Mouse (Mus musculus) intestine, embryonic 15.5 days (tissue): ENCODE data around the gene Boc. TPM values are rescaled to one million over a fixed set of nuclear protein-coding genes. Genes with fewer than 3 reads are reported as not detected.

Experiments
- ATAC-seq: fragments of 200-750 bp; cut with Nextera tagmentation; 2 replicates; pipeline ENCODE4 v1.8.0; 2017; ENCODE audit warnings: moderate TSS enrichment, moderate library complexity
- H3K27ac ChIP-seq: fragments of 300-500 bp; sonication (generic); 2 replicates; pipeline ENCODE4 v1.5.1; 2015; ENCODE audit warnings: mild to moderate bottlenecking, inconsistent platforms
- H3K27me3 ChIP-seq: fragments of 300-500 bp; sonication (generic); replicated peaks from 2 replicates; pipeline ENCODE4 v1.6.1; 2015; ENCODE audit warnings: inconsistent platforms
- H3K36me3 ChIP-seq: fragments of 300-500 bp; sonication (generic); 2 replicates; pipeline ENCODE4 v1.6.1; 2015; ENCODE audit warnings: inconsistent platforms
- H3K4me1 ChIP-seq: fragments of 300-500 bp; sonication (generic); replicated peaks from 2 replicates; pipeline ENCODE4 v1.6.1; 2015; ENCODE audit warnings: inconsistent platforms
- H3K4me2 ChIP-seq: fragments of 300-500 bp; sonication (generic); replicated peaks from 2 replicates; pipeline ENCODE4 v1.6.1; 2015; ENCODE audit warnings: mild to moderate bottlenecking, inconsistent platforms
- H3K4me3 ChIP-seq: fragments of 300-500 bp; sonication (generic); replicated peaks from 2 replicates; pipeline ENCODE4 v1.5.1; 2015; ENCODE audit warnings: inconsistent platforms
- H3K9ac ChIP-seq: fragments of 300-500 bp; sonication (generic); 2 replicates; pipeline ENCODE4 v1.6.1; 2015; ENCODE audit warnings: inconsistent platforms
- H3K9me3 ChIP-seq: fragments of 300-500 bp; sonication (generic); 2 replicates; pipeline ENCODE4 v1.6.1; 2016; ENCODE audit warnings: inconsistent platforms
- WGBS: fragments of 180-500 bp; shearing (Covaris S2); methylation state at CpG from one replicate; pipeline ENCODE4 v1.1.7; 2015; 5-methylcytosine and 5-hydroxymethylcytosine counted together
- polyA plus RNA-seq: library from polyadenylated mRNA; unstranded; fragments of >200 nt; fragmentation: Nextera tagmentation; extraction: Ambion mirVana; gene quantifications from 2 replicates; pipeline ENCODE4 v1.2.1, GENCODE M21; 2015

The Boc gene
- polyA plus RNA-seq, 1 experiment from 2014 or later = 10.3 TPM

DNA sequence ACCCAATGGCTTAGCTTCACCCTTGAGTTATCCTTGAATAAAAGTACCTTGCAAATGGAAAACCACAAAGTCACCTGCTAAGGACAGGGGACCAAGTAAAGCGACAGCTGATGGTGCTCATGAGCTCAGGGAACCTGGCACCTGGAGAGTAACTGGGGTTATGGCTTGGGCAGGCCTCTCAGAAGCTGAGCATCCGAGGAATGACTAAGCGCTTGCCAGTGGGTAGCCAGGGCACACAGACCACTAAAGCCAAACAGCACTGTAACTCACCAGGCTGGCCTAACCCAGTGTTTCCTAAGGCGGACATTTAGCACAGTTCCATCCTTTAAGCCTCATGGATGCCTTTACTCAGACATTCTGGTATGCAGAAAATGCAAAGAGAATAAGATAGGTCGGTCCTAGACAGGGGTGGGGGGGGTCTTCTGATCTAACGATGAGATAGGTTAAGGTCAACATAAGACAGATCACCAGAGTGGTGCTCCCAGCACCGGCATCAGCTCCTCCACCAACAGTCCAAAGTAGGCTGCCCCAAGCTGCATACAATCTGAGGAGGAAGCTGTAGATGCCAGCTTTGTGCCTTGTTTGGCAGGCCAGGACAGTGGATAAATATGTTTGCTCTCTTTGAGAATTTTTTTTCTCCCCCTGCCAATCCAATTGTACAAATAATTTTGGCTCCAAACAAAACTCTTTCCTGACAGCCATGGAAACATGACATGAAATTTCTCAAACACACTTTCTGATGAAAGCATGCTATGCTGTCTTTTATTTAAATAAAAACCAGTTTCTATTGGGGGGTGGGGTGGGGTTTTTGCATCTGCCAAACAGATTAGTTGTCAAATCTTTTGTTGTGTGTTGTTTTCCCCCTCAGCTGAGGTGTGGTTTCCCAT is 49.0 kb downstream of the Boc start:
- Histone ChIP-seq H3K4me1 (0 out of 2 replicates have a peak, but pooled peaks cover 4% of the 10 kb centered on the region), H3K4me3 (no peak overlapping the region), H3K9ac (no peak overlapping the region), H3K4me2 (no peak overlapping the region), H3K36me3 (no peaks in the 10 kb centered on the region), H3K27ac (no peak overlapping the region), H3K9me3 (no peaks in the 10 kb centered on the region), H3K27me3 (no peaks in the 10 kb centered on the region)
- 62% methylated on average over 7 of the region's 7 CpGs for whole genome bisulfite sequencing
- ATAC-seq = no peak

- Histone ChIP-seq H3K36me3 (no peaks in the 10 kb centered on the region), H3K4me2 (no peak overlapping the region), H3K9me3 (no peaks in the 10 kb centered on the region), H3K27ac (no peak overlapping the region), H3K9ac (no peak overlapping the region), H3K4me3 (no peak overlapping the region), H3K4me1 (0 out of 2 replicates have a peak, but pooled peaks cover 4% of the 10 kb centered on the region), H3K27me3 (no peaks in the 10 kb centered on the region)
- WGBS = 93% methylated on average over 13 of the region's 13 CpGs
- ATAC-seq = no peak
Observed at GRCm38 (mm10) chr16:44508772-44509171, 49.9 kb downstream of the Boc start.

DNA sequence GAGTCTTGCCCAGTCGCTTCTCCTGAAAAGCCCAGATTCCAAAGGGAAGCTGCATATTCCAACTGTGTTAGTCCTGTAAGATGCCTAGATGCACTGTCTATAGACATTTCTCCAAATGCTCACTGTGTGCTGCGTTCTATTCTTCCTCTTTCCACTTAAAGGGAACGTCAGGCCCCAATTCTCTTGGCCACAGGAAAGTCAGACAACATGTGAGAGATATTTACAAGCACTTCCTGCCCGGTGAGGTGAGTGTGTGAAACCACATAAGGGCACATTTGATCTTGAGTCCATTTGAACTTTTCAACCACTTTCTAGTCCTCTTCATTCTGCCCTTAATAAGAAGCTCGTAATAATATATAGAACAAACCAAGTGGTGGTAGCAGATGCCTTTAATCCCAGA is 50.7 kb downstream of the Boc start:
- 0 out of 2 replicates have a peak, but pooled peaks cover 4% of the 10 kb centered on the region for H3K4me1 ChIP-seq
- no peak overlapping the region for H3K9ac ChIP-seq
- no peak overlapping the region for H3K4me2 ChIP-seq

GRCm38 (mm10) chr16:44507027-44507929 is 51.4 kb downstream of the Boc start:
- no peak overlapping the region for H3K27ac ChIP-seq
- 71% methylated on average over 10 of the region's 10 CpGs for WGBS
- H3K4me1 ChIP-seq = 0 out of 2 replicates have a peak, but pooled peaks cover 4% of the 10 kb centered on the region
- no peak overlapping the region for H3K4me2 ChIP-seq
- H3K27me3 ChIP-seq = no peaks in the 10 kb centered on the region
- H3K9ac ChIP-seq = no peak overlapping the region
- no peaks in the 10 kb centered on the region for H3K9me3 ChIP-seq
- no peaks in the 10 kb centered on the region for H3K36me3 ChIP-seq
- no peak for ATAC-seq
- no peak overlapping the region for H3K4me3 ChIP-seq

More for the DNA sequence above, 50.7 kb downstream of the Boc start:
- WGBS = 77% methylated on average over 5 of the region's 5 CpGs
- ATAC-seq = no peak
- Histone ChIP-seq H3K27ac (no peak overlapping the region), H3K9me3 (no peaks in the 10 kb centered on the region), H3K4me3 (no peak overlapping the region), H3K27me3 (no peaks in the 10 kb centered on the region), H3K36me3 (no peaks in the 10 kb centered on the region)

- ATAC-seq = no peak
- WGBS = 93% methylated on average over 1 of the region's 1 CpGs
- H3K36me3 ChIP-seq = peaks cover 8% of the 10 kb centered on the region; the same call in 1 of the 2 replicates
Observed at GRCm38 (mm10) chr16:44505243-44505642, 53.5 kb downstream of the Boc start.

GRCm38 (mm10) chr16:44502895-44503575 is 55.7 kb downstream of the Boc start:
- Histone ChIP-seq H3K4me3 (no peak overlapping the region), H3K4me2 (no peak overlapping the region), H3K9me3 (no peaks in the 10 kb centered on the region), H3K27me3 (no peaks in the 10 kb centered on the region), H3K36me3 (peaks cover 20% of the 10 kb centered on the region), H3K9ac (no peak overlapping the region), H3K4me1 (0 out of 2 replicates have a peak, but pooled peaks cover 2% of the 10 kb centered on the region), H3K27ac (no peak overlapping the region)
- 65% methylated on average over 8 of the region's 8 CpGs for WGBS
- ATAC-seq = no peak

More at GRCm38 (mm10) chr16:44505243-44505642, 53.5 kb downstream of the Boc start:
- Histone ChIP-seq H3K27me3 (no peaks in the 10 kb centered on the region), H3K9me3 (no peaks in the 10 kb centered on the region), H3K27ac (no peak overlapping the region), H3K4me2 (no peak overlapping the region), H3K4me1 (0 out of 2 replicates have a peak, but pooled peaks cover 2% of the 10 kb centered on the region), H3K9ac (no peak overlapping the region), H3K4me3 (no peak overlapping the region)

DNA sequence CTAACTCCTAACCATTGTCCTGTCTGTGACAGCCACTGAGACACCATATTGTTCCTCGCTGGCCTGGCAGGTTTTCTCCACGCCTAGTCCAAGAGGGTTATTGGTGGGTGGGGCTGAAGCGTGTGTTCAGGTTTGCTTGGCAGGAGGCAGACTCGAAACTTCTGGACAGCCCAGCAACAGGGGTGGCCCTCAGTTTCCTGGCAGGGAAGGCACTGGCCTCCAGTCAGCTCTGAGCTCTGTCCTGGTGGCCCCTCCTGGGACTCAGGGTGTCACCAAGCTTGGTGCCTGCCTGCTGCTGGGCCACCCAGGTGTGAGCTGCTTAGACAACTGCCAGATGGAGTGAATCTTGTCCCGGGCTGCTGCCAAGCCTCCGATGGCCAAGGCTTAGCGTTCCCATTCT is 56.4 kb downstream of the Boc start:
- Histone ChIP-seq H3K27ac (no peak overlapping the region), H3K9me3 (no peaks in the 10 kb centered on the region), H3K36me3 (peaks cover 23% of the 10 kb centered on the region), H3K4me3 (no peak overlapping the region), H3K4me1 (no peaks in the 10 kb centered on the region), H3K27me3 (no peaks in the 10 kb centered on the region), H3K9ac (no peak overlapping the region), H3K4me2 (no peak overlapping the region)
- WGBS = 51% methylated on average over 7 of the region's 7 CpGs
- ATAC-seq = peak; percentile 53; the same call in 1 of the 2 replicates

DNA sequence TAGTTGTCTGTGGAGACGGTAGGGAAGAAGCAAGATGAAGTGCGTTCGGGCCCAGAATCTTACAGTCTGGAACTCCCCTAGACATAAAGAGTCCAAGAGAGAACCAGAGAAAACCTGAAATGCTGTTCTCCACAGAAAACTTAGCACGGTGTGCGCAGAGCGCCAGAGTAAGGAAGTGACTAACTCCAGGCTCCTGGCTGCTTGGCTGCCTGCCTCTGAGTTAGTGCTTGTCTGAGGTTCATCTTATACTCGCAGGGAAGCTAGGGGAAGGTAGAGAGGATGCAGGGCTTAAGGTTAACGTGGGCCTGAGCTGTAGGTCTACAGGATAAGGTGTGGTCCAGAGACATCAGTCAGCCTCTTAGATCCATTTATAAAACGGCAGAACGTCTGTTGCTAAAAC is 56.9 kb downstream of the Boc start:
- no peaks in the 10 kb centered on the region for H3K4me1 ChIP-seq
- no peak for ATAC-seq
- WGBS = 90% methylated on average over 10 of the region's 10 CpGs

DNA sequence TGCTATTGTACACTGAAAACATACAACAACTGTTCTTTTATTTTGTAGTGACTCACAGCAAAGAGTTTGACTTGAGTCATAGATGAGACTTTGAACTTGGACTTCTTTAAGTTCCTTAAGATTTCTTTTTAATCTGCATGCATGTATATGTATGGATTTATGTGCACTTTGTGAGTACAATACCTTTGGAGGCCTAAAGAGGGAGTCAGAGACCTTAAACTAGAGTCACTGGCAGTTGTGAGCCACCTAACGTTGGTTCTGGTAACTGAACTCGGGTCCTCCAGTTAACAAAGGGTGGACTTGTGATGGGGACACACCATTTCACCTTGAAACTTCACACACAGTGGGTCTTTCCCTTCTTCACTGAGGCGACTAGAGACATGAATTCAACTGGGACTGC is 60.2 kb downstream of the Boc start:
- peaks cover 23% of the 10 kb centered on the region for H3K36me3 ChIP-seq
- H3K4me3 ChIP-seq = no peak overlapping the region
- H3K4me2 ChIP-seq = no peak overlapping the region
- 96% methylated on average over 3 of the region's 3 CpGs for WGBS
- no peak for ATAC-seq
- no peaks in the 10 kb centered on the region for H3K4me1 ChIP-seq
- no peaks in the 10 kb centered on the region for H3K27me3 ChIP-seq
- H3K27ac ChIP-seq = no peak overlapping the region
- H3K9ac ChIP-seq = no peak overlapping the region
- H3K9me3 ChIP-seq = no peaks in the 10 kb centered on the region

More for the DNA sequence above, 56.9 kb downstream of the Boc start:
- Histone ChIP-seq H3K27ac (no peak overlapping the region), H3K4me2 (no peak overlapping the region), H3K4me3 (no peak overlapping the region), H3K9ac (no peak overlapping the region), H3K36me3 (peaks cover 23% of the 10 kb centered on the region), H3K27me3 (no peaks in the 10 kb centered on the region), H3K9me3 (no peaks in the 10 kb centered on the region)

DNA sequence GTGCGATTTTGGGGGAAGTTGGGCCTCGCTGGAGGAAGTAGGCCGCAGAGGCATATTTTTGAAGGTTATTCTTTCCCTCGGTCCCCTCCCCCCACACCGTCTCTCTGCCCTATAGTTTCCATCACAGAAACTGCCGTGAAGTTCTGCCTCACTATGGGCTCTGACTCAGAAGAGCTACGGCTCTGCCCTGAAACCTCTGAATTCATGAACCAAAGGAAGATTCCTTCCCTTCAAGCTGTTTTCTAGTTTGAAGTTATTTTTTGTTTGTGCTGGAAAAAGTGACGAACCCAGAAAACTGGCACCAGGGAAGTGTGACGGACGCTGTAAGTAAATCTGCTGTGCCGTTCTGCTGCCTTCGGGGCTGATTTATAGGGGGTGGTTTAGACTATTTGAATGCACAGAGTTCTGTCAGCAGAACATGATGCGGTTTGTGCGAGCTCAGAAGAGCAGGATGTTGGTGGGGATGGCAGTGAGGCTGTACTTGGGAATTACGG is 61.7 kb downstream of the Boc start:
- no peak overlapping the region for H3K27ac ChIP-seq
- H3K36me3 ChIP-seq = peaks cover 23% of the 10 kb centered on the region
- H3K4me3 ChIP-seq = no peak overlapping the region
- H3K9me3 ChIP-seq = no peaks in the 10 kb centered on the region
- ATAC-seq = no peak
- no peaks in the 10 kb centered on the region for H3K4me1 ChIP-seq
- no peak overlapping the region for H3K9ac ChIP-seq
- no peaks in the 10 kb centered on the region for H3K27me3 ChIP-seq
- H3K4me2 ChIP-seq = no peak overlapping the region
- 74% methylated on average over 15 of the region's 15 CpGs for WGBS

- Histone ChIP-seq H3K9me3 (no peaks in the 10 kb centered on the region), H3K27ac (no peak overlapping the region), H3K4me2 (no peak overlapping the region), H3K9ac (no peak overlapping the region), H3K4me1 (no peaks in the 10 kb centered on the region), H3K27me3 (no peaks in the 10 kb centered on the region), H3K4me3 (no peak overlapping the region), H3K36me3 (peaks cover 16% of the 10 kb centered on the region)
- no peak for ATAC-seq
- WGBS = 47% methylated on average over 8 of the region's 8 CpGs
Observed at GRCm38 (mm10) chr16:44494441-44495108, 64.1 kb downstream of the Boc start.
